Mouse (Mus musculus) left cerebral cortex, adult 2 months (tissue): ENCODE measurements around the gene Fmn2. TPM values are rescaled to one million over a fixed set of nuclear protein-coding genes. Genes with fewer than 3 reads are reported as not detected.

Source experiments
- DNase-seq, 2 experiments: peaks; one replicate each; pipeline ENCODE4 v3.0.0; 2021 to 2022; ENCODE audit warnings: low spot score in 2 of 2, mixed read lengths in 1 of 2; ENCODE audit errors: extremely low spot score in 1 of 2
- H3K27ac ChIP-seq: fragments of 200-600 bp; 2 replicates; pipeline ENCODE4 v1.8.1; 2022
- H3K4me3 ChIP-seq: fragments of 200-600 bp; 2 replicates; pipeline ENCODE4 v1.8.1; 2022
- CTCF ChIP-seq: fragments of 200-600 bp; IDR thresholded peaks from 2 replicates; pipeline ENCODE4 v1.8.1; 2022; ENCODE audit warnings: antibody characterized with exemption, mild to moderate bottlenecking, moderate library complexity
- intact Hi-C: fragments of 180-260 bp; cut with DNase I; formaldehyde crosslinking; loops from one replicate; pipeline ENCODE4 v1.15.1; 2025
- long read RNA-seq, 2 experiments: library from polyadenylated mRNA; stranded (forward); transcript quantifications; one replicate each; pipeline ENCODE4 v2.0.0; 2021; ENCODE audit warnings: borderline mapping rate in 2 of 2
- total RNA-seq, 2 experiments: library from RNA; stranded (reverse); gene quantifications; 2 replicates each; pipeline ENCODE4 v1.2.3; 2021

Gene Fmn2
- 10 to 100 TPM; 81.5 to 87.0 TPM for total RNA-seq
- long read RNA-seq, experiment 1, full-length matches to known transcripts = 2 of 9 reads
- long read RNA-seq, experiment 1, partial matches to known transcripts = 6 of 9 reads
- long read RNA-seq, experiment 1, other reads (novel, unspliced or antisense) = 1 of 9 reads
- long read RNA-seq, experiment 2, full-length matches to known transcripts = 5 of 10 reads
- long read RNA-seq, experiment 2, partial matches to known transcripts = 2 of 10 reads
- long read RNA-seq, experiment 2, other reads (novel, unspliced or antisense) = 3 of 10 reads

GRCm38 (mm10) chr1:174501661-174502030 is at the start of gene Fmn2:
Fmn2 (plus strand) TSS chr1:174501825.
- Histone ChIP-seq H3K27ac (peak within 1 kb of the TSS; percentile 95), H3K4me3 (peak within 1 kb of the TSS; percentile 92)
- intact Hi-C loops = loop anchor here (2.0 kb wide), 1 partner anchor 55 kb away; no protein-coding TSS in a partner anchor
- no peak; the same call in 1 of the 2 replicates for TF ChIP-seq CTCF
- peak; percentile 87 to 88 for DNase-seq

- DNase-seq = no peak
- TF ChIP-seq CTCF = no peak
- intact Hi-C loops = no loop called here
Measured at GRCm38 (mm10) chr1:174455100-174455499, 46.5 kb upstream of the Fmn2 start.

GRCm38 (mm10) chr1:174465385-174465784 is 36.2 kb upstream of the Fmn2 start:
- intact Hi-C loops = loop anchor here (10.0 kb wide), 1 partner anchor 611 kb away; no protein-coding TSS in a partner anchor
- no peak for TF ChIP-seq CTCF

More at GRCm38 (mm10) chr1:174455100-174455499, 46.5 kb upstream of the Fmn2 start:
- Histone ChIP-seq H3K4me3 (no peak overlapping the region), H3K27ac (no peak overlapping the region)

GRCm38 (mm10) chr1:174466240-174466639 is 35.4 kb upstream of the Fmn2 start:
- Histone ChIP-seq H3K4me3 (no peak overlapping the region), H3K27ac (no peak overlapping the region)
- DNase-seq = no peak
- intact Hi-C loops = loop anchor here (2.0 to 10.0 kb wide), 3 partner anchors 297 to 1009 kb away; no protein-coding TSS in a partner anchor
- TF ChIP-seq CTCF = peak; percentile 70

More at GRCm38 (mm10) chr1:174465385-174465784, 36.2 kb upstream of the Fmn2 start:
- H3K4me3 ChIP-seq = no peak overlapping the region
- no peak overlapping the region for H3K27ac ChIP-seq
- no peak for DNase-seq

GRCm38 (mm10) chr1:174469736-174470135 is 31.9 kb upstream of the Fmn2 start:
- no peak overlapping the region for H3K4me3 ChIP-seq
- DNase-seq = peak; percentile 26 to 44
- TF ChIP-seq CTCF = peak; percentile 78
- no peak overlapping the region for H3K27ac ChIP-seq
- intact Hi-C loops = loop anchor here (2.0 to 10.0 kb wide), 3 partner anchors 85 to 615 kb away; no protein-coding TSS in a partner anchor

- intact Hi-C loops = no loop called here
Measured at GRCm38 (mm10) chr1:174482567-174482966, 19.1 kb upstream of the Fmn2 start.

GRCm38 (mm10) chr1:174500064-174500463 is 1.6 kb upstream of the Fmn2 start:
- DNase-seq = no peak
- no peak overlapping the region for H3K4me3 ChIP-seq
- TF ChIP-seq CTCF = no peak
- intact Hi-C loops = no loop called here
- no peak overlapping the region for H3K27ac ChIP-seq

More at GRCm38 (mm10) chr1:174482567-174482966, 19.1 kb upstream of the Fmn2 start:
- peak overlapping the region; percentile 24; the same call in 1 of the 2 replicates for H3K27ac ChIP-seq
- DNase-seq = no peak
- H3K4me3 ChIP-seq = no peak overlapping the region
- TF ChIP-seq CTCF = no peak

GRCm38 (mm10) chr1:174501011-174501410 is 614 bp upstream of the Fmn2 start:
- Histone ChIP-seq H3K27ac (no peak overlapping the region), H3K4me3 (no peak overlapping the region)
- intact Hi-C loops = no loop called here
- DNase-seq = no peak
- no peak for TF ChIP-seq CTCF

- Histone ChIP-seq H3K4me3 (peak overlapping the region; percentile 92), H3K27ac (peak overlapping the region; percentile 95)
- DNase-seq = peak; percentile 71
- intact Hi-C loops = loop anchor here (2.0 kb wide), 1 partner anchor 55 kb away; no protein-coding TSS in a partner anchor
- TF ChIP-seq CTCF = peak; percentile 50
Measured at GRCm38 (mm10) chr1:174502031-174502845, 613 bp downstream of the Fmn2 start.

GRCm38 (mm10) chr1:174502846-174503745 is 1.5 kb downstream of the Fmn2 start:
- intact Hi-C loops = loop anchor here (2.0 kb wide), 1 partner anchor 54 kb away; no protein-coding TSS in a partner anchor
- Histone ChIP-seq H3K4me3 (peak overlapping the region; percentile 92), H3K27ac (peak overlapping the region; percentile 95)
- no peak; the same call in none of the 2 replicates for TF ChIP-seq CTCF
- peak; percentile 71 to 78 for DNase-seq

- Histone ChIP-seq H3K27ac (no peak overlapping the region), H3K4me3 (no peak overlapping the region)
- no peak for DNase-seq
- intact Hi-C loops = no loop called here
- no peak for TF ChIP-seq CTCF
Measured at GRCm38 (mm10) chr1:174508571-174509110, 7.0 kb downstream of the Fmn2 start.
